Mouse (Mus musculus): ENCODE data around the gene Mex3a. TPM values are rescaled to one million over a fixed set of nuclear protein-coding genes. Genes with fewer than 3 reads are reported as not detected.

The Mex3a gene
- polyA plus RNA-seq, 1 experiment: 1.2 TPM

- Histone ChIP-seq H3K4me1 (ENCODE audit: control insufficient read depth, insufficient read depth, low read length) (peaks cover 12% of the 10 kb centered on the region), H3K4me3 (replicated peaks; ENCODE audit: insufficient read depth, low read depth, low read length) (no peak overlapping the region), H3K27ac (ENCODE audit: insufficient read depth, low read length) (no peak overlapping the region), H3K27me3 (ENCODE audit: control insufficient read depth, insufficient read depth, low read length) (no peaks in the 10 kb centered on the region)
- no peak for DNase-seq
- WGBS: 73% methylated on average over 9 of the region's 9 CpGs
- TF ChIP-seq POLR2A (IDR thresholded peaks at IDR 0.05; ENCODE audit: borderline replicate concordance, insufficient read depth, low read length): no peak
- TF ChIP-seq CTCF (IDR thresholded peaks at IDR 0.05; ENCODE audit: borderline replicate concordance, insufficient read depth, low read depth, low read length): no peak
Observed at GRCm38 (mm10) chr3:88559596-88559995, 27.4 kb downstream of the Mex3a start.

DNA sequence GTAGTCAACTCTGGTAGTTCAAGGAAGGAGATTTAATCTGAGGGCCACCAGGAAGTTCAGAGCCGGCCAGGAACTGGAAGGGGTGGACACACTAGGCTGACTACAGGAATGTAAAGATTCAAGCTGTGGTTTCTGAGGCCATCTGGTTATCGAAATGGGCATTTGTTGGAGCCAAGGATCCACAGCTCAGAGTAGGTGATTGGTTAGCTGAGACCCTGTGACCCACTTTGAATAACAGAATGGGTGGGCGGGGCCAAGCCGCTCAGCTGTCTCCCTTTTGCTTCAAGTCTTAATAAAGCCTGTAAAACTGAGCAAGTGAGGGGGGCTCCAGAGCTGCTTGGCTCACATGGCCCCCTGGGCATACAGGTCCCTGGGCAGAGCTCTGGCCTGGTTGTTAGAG is 29.8 kb downstream of the Mex3a start:
- Histone ChIP-seq H3K4me1 (ENCODE audit: control insufficient read depth, insufficient read depth, low read length) (peaks cover 3% of the 10 kb centered on the region; the same call in 1 of the 2 replicates), H3K27ac (ENCODE audit: insufficient read depth, low read length) (no peak overlapping the region; the same call in 1 of the 2 replicates), H3K4me3 (replicated peaks; ENCODE audit: insufficient read depth, low read depth, low read length) (no peak overlapping the region), H3K27me3 (ENCODE audit: control insufficient read depth, insufficient read depth, low read length) (no peaks in the 10 kb centered on the region)
- 32% methylated on average over 4 of the region's 4 CpGs for WGBS
- TF ChIP-seq POLR2A (IDR thresholded peaks at IDR 0.05; ENCODE audit: borderline replicate concordance, insufficient read depth, low read length) (no peak), CTCF (IDR thresholded peaks at IDR 0.05; ENCODE audit: borderline replicate concordance, insufficient read depth, low read depth, low read length) (no peak)
- no peak for DNase-seq

GRCm38 (mm10) chr3:88563442-88563841 is 31.2 kb downstream of the Mex3a start:
- peaks cover 3% of the 10 kb centered on the region; the same call in 1 of the 2 replicates for H3K4me1 ChIP-seq (ENCODE audit: control insufficient read depth, insufficient read depth, low read length)
- H3K4me3 ChIP-seq (replicated peaks; ENCODE audit: insufficient read depth, low read depth, low read length): no peak overlapping the region
- no peak for DNase-seq
- H3K27ac ChIP-seq (ENCODE audit: insufficient read depth, low read length): no peak overlapping the region
- TF ChIP-seq POLR2A (IDR thresholded peaks at IDR 0.05; ENCODE audit: borderline replicate concordance, insufficient read depth, low read length) (no peak), CTCF (IDR thresholded peaks at IDR 0.05; ENCODE audit: borderline replicate concordance, insufficient read depth, low read depth, low read length) (no peak)
- 52% methylated on average over 4 of the region's 4 CpGs for WGBS
- H3K27me3 ChIP-seq (ENCODE audit: control insufficient read depth, insufficient read depth, low read length): no peaks in the 10 kb centered on the region

DNA sequence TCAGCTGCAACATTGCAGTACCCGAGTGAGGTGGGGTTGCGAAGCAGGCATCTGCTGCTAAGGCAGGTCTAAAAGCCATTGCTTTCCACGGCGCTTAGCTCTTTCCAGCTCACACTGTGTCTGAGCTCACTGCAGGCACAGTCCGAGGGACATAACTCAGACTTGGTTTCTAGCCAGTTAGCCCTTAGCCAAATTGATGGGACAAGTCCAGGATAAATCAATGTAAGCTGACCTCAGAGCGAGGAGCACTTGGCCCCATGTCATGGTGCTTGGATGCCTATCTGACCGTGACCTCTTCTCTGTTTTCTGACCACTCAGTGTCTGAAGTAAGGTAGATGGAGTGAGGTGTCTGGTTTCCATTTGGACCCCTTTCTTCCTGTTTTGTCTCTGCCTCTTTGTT is 31.8 kb downstream of the Mex3a start:
- WGBS: 38% methylated on average over 7 of the region's 7 CpGs
- no peak overlapping the region for H3K4me3 ChIP-seq (replicated peaks; ENCODE audit: insufficient read depth, low read depth, low read length)
- H3K4me1 ChIP-seq (ENCODE audit: control insufficient read depth, insufficient read depth, low read length): peaks cover 3% of the 10 kb centered on the region; the same call in 1 of the 2 replicates
- H3K27me3 ChIP-seq (ENCODE audit: control insufficient read depth, insufficient read depth, low read length): no peaks in the 10 kb centered on the region
- TF ChIP-seq CTCF (IDR thresholded peaks at IDR 0.05; ENCODE audit: borderline replicate concordance, insufficient read depth, low read depth, low read length) (no peak), POLR2A (IDR thresholded peaks at IDR 0.05; ENCODE audit: borderline replicate concordance, insufficient read depth, low read length) (no peak)
- H3K27ac ChIP-seq (ENCODE audit: insufficient read depth, low read length): no peak overlapping the region
- DNase-seq: no peak

GRCm38 (mm10) chr3:88566116-88566515 is 33.9 kb downstream of the Mex3a start:
- H3K27me3 ChIP-seq (ENCODE audit: control insufficient read depth, insufficient read depth, low read length): no peaks in the 10 kb centered on the region
- peaks cover 3% of the 10 kb centered on the region; the same call in 1 of the 2 replicates for H3K4me1 ChIP-seq (ENCODE audit: control insufficient read depth, insufficient read depth, low read length)
- no peak overlapping the region for H3K4me3 ChIP-seq (replicated peaks; ENCODE audit: insufficient read depth, low read depth, low read length)
- DNase-seq: no peak
- no peak for TF ChIP-seq CTCF (IDR thresholded peaks at IDR 0.05; ENCODE audit: borderline replicate concordance, insufficient read depth, low read depth, low read length)
- no peak for TF ChIP-seq POLR2A (IDR thresholded peaks at IDR 0.05; ENCODE audit: borderline replicate concordance, insufficient read depth, low read length)
- 90% methylated on average over 3 of the region's 3 CpGs for WGBS
- no peak overlapping the region for H3K27ac ChIP-seq (ENCODE audit: insufficient read depth, low read length)

GRCm38 (mm10) chr3:88566536-88567061 is 34.4 kb downstream of the Mex3a start:
- Histone ChIP-seq H3K4me3 (replicated peaks; ENCODE audit: insufficient read depth, low read depth, low read length) (no peak overlapping the region), H3K27me3 (ENCODE audit: control insufficient read depth, insufficient read depth, low read length) (no peaks in the 10 kb centered on the region), H3K27ac (ENCODE audit: insufficient read depth, low read length) (no peak overlapping the region), H3K4me1 (ENCODE audit: control insufficient read depth, insufficient read depth, low read length) (peaks cover 3% of the 10 kb centered on the region; the same call in 1 of the 2 replicates)
- no peak for TF ChIP-seq CTCF (IDR thresholded peaks at IDR 0.05; ENCODE audit: borderline replicate concordance, insufficient read depth, low read depth, low read length)
- TF ChIP-seq POLR2A (IDR thresholded peaks at IDR 0.05; ENCODE audit: borderline replicate concordance, insufficient read depth, low read length): no peak
- WGBS: 96% methylated on average over 4 of the region's 4 CpGs
- DNase-seq: no peak

- no peak overlapping the region for H3K4me3 ChIP-seq (replicated peaks; ENCODE audit: insufficient read depth, low read depth, low read length)
- H3K27ac ChIP-seq (ENCODE audit: insufficient read depth, low read length): no peak overlapping the region
- no peak for DNase-seq
- H3K27me3 ChIP-seq (ENCODE audit: control insufficient read depth, insufficient read depth, low read length): no peaks in the 10 kb centered on the region
- 51% methylated on average over 6 of the region's 6 CpGs for WGBS
- TF ChIP-seq CTCF (IDR thresholded peaks at IDR 0.05; ENCODE audit: borderline replicate concordance, insufficient read depth, low read depth, low read length) (no peak), POLR2A (IDR thresholded peaks at IDR 0.05; ENCODE audit: borderline replicate concordance, insufficient read depth, low read length) (no peak)
- no peaks in the 10 kb centered on the region for H3K4me1 ChIP-seq (ENCODE audit: control insufficient read depth, insufficient read depth, low read length)
Observed at GRCm38 (mm10) chr3:88567892-88568291, 35.7 kb downstream of the Mex3a start.

DNA sequence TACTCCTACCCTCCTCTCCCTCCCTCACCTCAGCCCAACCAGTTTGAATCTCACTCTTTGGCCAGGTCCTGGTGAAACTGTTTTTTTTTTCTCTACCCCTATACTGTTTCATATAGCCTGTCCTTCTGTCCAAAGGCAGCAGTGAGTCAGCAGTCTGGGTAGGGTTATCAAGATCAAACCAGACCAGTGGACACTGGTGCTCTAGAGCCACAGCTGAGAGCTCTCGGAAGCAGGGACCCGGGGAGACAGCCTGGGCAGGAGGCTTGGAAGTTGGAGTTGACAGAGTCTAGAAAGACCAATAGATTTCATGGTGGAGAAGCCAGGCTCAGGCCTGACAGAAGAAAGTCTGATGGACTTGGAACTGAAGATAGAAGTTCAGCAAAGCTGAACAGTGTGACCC is 36.4 kb downstream of the Mex3a start:
- H3K27me3 ChIP-seq (ENCODE audit: control insufficient read depth, insufficient read depth, low read length): no peaks in the 10 kb centered on the region
- no peak for DNase-seq
- no peak for TF ChIP-seq CTCF (IDR thresholded peaks at IDR 0.05; ENCODE audit: borderline replicate concordance, insufficient read depth, low read depth, low read length)
- TF ChIP-seq POLR2A (IDR thresholded peaks at IDR 0.05; ENCODE audit: borderline replicate concordance, insufficient read depth, low read length): no peak
- no peak overlapping the region for H3K27ac ChIP-seq (ENCODE audit: insufficient read depth, low read length)
- WGBS: 93% methylated on average over 2 of the region's 2 CpGs
- H3K4me1 ChIP-seq (ENCODE audit: control insufficient read depth, insufficient read depth, low read length): no peaks in the 10 kb centered on the region
- H3K4me3 ChIP-seq (replicated peaks; ENCODE audit: insufficient read depth, low read depth, low read length): no peak overlapping the region

All from cerebellum, adult 2 months (tissue).